Mouse (Mus musculus) heart, adult 11 months (tissue): ENCODE measurements around the gene Bcas2.

Experiments used
- DNase-seq: peaks from one replicate; pipeline ENCODE4 v3.0.0; 2022

Gene Bcas2

DNA sequence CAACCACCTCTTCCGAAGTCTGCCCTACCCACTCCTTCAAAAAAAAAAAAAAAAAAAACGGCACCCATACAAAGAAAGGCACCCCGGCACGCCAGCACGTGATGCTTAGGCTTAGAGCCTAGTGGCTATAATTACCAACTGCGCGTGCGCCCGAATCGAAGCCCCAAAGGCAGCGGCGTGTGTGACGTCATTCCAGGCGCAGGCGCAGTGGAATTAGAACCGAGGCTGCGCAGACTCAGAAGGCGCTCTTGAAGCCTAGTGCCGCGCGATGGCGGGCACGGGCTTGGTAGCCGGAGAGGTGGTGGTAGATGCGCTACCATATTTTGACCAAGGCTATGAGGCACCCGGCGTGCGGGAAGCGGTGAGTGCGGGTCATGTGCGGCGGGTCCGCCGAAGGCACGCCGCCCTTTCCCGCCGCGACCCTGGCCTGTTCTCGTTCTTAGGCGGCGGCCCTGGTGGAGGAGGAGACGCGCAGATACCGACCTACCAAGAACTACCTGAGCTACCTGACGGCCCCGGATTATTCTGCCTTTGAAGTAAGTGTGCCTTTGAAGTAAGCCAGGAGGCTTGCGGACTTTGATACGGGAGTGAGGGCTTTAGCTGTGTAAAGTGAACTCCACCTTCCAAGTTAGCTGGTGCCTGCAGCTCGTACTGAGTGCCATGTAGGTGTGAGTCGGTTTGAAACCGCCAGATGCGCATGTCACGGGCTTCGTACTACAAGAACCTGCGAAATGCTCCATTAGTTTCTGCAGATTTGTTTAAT, at the start of gene Bcas2:
Gene Bcas2 (plus strand): TSS at position 151 of the 763 bp plus-strand sequence.
- peak; percentile 100 for DNase-seq

DNA sequence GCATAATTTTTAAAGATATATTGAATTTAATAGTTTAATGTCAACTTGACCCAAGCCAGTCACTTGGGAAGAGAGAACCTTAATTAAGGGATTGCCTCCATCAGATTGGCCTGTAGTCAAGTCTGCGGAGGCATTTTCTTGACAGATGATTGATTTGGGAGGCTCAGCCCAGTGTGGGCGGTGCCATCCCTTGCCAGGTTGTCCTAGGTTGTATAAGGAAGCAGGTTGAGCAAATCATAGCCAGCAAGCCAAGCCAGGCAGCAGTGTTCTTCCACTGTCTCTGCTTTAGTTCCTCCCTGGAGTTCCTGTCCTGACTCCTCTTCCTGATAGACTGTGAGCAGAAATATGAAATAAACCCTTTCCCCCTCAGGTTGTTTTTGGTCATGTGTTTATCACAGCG, 47.8 kb upstream of the Bcas2 start:
- DNase-seq: peak; percentile 91

DNA sequence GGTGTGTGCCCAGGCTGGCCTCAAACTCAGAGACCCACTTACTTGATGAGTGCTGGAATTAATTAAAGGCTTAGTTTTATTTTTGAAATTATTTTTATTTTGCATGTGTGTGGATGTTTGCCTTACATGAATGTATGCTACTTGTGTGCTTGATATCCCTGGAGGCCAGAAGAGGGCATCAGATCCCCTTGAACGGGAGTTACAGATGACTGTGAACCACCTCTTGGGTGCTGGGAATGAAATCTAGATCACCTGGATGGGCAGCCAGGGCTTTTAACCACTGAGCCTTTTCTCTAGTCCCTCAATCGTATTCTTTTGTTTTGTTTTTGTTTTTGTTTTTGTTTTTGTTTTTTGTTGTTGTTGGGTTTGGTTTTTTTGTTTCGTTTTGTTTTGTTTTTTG, 45.3 kb upstream of the Bcas2 start:
- DNase-seq: peak; percentile 48

DNA sequence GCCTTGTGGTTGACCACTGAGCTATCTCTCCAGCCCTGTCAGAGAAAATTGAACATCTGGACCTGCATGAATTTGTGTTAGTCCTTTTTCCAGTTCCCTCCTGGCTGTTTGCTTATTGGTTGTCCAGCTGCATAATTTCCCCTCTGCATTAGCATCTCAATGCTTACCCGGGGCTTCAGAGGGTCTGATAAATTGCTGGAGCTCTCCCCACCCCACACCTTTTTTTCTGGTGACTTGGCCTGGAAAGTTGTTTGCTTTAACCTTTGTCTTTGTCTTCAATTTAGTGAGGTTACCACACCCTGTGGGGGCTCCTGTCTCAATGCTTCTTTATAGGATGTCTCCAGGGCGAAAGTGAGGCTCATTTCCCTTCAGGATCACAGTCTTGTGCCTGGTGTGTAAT, 44.3 kb upstream of the Bcas2 start:
- DNase-seq: peak; percentile 68

DNA sequence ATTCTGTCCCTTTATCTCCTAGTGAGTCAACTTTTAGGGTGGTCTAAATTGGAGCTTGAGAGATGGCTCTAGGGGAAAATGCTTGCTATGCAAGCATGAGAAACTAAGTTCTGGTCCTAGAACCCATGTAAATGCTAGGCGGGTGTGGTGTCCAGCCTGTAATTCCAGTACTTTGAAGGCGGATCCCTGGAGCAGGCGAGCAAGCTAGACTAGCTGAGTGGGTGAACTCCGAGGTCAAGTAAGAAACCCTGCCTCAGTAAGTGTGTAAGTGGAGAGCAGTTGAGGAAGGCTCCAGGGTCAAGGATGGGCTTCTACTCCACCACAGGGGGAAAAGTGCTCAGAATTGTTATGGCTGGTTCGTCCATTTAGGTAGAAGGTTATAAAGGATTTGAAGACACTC, 43.7 kb upstream of the Bcas2 start:
- peak; percentile 55 for DNase-seq

DNA sequence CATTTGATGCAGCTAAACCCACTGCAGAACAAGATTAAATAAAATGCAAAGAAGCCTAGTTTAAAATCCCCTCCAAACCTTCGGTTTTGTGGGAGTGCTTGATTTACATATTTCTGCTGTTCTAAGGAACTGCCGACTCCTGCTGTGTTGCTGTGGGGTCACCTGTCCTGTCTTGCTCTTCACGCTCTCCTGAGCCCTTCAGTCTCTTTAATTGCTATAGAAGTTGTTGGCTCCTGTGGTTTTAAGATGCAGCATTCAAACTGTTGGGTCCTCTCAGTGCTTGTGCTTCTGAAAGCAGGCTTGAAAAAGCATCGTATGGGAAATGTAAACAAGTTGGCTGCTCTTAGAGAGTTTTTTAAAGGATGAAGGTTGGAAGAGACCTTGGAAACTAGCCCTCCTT, 43.2 kb upstream of the Bcas2 start:
- peak; percentile 63 for DNase-seq

DNA sequence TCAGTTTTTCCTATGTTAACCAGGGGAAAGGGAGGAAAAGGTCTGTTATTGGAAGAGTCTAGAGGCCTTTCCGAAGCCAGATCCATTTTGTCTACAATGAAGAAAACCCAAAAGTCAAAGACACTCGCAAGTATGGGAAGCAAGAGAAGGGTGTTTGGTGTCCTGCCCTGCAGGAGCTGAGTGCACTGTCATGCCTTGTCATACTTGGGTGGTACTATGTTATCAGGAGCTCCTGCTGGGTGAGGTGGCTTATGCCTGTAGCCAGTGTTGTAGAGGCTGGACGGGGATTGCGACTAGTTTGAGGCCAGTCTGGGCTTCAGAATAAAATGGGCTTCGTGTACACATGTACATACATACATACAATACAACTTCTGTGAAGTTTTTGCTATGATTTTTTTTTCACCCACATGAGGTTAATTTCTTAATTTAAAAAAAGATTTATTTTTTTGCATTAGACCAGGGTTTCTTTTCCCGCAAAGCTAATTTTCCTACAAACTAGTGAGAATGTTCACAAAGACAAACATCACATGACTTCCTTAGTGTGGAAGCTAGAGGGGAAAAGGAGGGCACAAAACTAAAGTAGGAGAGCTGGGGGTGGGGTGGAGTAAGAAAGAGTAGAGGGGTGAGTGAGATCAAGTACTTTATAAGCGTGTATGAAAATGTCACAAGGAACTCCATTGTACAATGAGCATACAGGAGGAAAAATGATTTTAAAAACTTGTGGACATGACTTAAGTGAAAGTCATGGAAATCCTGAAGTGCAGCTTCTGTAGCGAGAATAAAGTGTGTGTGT, 41.9 kb upstream of the Bcas2 start:
- DNase-seq: peak; percentile 70

DNA sequence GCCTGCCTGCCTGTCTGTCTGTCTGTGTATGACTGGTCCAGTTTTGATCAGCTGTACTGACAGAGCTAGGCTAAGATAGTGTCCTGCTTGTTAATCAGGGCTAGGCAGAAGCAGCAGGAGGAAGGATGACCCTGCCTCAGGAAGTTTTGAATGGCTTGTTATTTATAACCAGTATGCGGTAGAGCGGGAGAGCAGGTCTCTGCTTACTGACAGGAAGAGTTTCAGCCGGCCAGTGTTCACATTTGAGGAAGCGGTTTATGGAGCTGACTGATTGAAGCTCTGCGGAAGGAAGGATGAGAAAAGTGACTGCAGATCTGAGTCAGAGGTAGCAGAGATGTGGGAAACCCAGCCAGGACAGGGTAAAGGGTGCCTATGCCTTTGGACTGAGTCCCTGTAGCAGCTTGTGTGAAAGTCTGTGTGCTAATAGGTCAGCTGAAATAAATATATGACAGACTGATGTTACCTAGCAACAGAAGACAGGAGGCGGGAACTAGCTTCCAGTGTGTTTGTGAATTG, 41.2 kb upstream of the Bcas2 start:
- peak; percentile 97 for DNase-seq

DNA sequence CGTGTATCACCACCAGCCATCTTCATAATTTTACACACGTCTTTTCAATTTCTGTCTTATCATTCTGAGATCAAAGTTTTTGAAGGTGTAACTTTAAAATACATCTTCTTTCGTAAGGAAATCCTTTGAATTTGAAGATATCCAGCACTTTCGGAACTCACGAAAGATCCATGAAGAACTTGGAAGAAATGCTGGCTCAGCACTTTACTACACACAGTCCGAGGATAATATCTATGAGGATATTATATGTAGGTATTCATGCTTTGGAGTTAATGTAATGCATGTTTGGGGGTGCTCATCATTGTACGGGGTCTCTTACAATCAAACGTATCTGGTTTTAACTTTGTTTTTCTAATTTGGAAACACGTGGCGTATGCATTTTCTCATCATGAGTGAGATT, 38.4 kb upstream of the Bcas2 start:
- no peak for DNase-seq

DNA sequence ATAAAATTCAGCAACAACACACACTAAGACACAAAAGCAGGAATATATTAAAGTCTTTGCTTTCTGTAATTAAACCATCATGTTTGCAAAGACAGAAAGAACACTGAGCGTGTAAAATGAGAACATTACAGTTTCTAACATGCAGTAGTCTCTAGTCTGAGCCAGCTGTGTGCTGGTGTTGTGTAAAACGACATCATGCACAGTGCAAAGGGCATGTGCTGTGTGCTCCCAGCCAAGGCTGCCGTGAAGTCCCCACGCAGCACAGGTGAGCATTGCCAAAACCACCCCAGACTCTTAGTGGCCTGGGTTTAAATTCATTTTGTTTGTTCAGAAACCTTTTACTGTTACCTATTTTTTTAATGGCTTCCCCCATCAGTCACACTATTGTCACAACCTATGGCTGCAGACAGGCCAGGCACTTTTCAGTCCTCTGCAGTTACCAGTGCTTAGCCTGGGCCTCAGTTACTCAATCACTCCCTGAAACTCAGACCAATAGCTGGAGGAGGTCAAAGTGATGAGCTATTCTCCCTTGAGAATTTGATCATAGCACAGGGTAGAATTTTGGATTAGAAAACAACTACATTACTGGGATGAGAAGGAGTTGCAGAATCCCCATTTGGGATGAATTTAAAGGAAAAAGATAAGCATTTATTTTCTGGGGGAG, 34.9 kb upstream of the Bcas2 start:
- DNase-seq: no peak

DNA sequence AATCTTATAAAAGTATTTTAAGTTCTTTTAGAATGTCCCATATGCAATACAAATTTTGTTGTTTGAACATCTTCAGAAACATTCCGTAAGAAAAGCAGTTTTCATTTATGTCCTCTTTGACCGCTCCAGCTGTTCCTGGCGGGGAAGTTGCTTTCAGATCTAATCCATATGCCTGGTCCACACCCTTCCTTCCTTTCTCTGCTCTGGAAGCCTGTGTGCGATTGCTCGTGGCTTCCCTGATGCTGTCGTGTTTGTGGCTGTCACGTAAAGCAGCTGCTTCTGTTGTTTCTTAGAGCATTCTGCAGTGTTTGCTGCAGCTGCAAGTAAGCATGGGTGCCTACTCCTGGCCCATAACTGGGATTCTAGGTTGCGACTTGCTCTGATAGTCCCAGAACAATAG, 32.4 kb upstream of the Bcas2 start:
- DNase-seq: peak; percentile 98

DNA sequence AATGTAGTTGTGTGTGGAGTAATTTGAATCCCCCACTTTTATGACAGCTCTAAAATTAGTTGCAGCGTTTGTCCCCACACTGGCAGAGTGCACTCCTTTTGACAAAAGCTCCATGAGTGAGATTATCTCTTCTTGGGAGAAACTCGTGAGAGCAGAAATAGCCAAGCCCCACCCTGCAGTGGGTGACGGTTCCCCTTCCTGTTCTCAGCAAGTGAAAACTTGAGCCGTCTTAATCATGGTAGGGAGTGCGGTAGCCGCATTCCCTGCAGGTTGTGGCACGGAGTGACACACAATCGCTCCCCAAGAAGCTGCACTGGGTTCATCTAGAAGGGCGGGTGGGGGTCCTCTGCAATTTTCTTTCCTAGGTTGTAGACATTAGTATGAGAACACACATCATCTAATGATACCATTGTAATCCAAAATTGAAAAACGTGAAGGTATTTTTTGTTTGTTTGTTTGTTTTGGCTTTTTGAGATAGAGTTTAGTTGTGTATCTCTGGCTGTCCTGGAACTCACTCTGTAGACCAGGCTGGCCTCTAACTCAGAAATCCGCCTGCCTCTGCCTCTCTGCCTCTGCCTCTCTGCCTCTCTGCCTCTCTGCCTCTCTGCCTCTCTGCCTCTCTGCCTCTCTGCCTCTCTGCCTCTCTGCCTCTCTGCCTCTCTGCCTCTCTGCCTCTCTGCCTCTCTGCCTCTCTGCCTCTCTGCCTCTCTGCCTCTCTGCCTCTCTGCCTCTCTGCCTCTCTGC, 31.2 kb upstream of the Bcas2 start:
- peak; percentile 97 for DNase-seq

DNA sequence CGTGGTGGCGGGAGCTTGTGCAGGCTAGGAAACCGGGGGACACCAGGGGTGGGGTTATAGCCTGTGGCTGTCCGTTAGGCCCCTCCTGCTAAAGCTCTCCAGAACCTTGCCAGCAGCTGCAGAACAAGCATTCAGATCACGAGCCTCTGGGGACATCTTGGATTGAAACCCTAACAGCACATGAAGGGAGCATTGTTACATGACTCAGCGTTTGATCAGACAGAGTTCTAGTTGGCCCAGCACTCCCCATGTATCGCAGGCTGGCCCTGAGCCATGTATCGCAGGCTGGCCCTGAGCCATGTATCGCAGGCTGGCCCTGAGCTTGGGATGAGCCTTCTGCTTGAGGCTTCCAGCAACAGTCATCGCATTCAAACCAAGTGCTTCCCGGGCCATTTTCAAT, 30.2 kb upstream of the Bcas2 start:
- DNase-seq: peak; percentile 95

DNA sequence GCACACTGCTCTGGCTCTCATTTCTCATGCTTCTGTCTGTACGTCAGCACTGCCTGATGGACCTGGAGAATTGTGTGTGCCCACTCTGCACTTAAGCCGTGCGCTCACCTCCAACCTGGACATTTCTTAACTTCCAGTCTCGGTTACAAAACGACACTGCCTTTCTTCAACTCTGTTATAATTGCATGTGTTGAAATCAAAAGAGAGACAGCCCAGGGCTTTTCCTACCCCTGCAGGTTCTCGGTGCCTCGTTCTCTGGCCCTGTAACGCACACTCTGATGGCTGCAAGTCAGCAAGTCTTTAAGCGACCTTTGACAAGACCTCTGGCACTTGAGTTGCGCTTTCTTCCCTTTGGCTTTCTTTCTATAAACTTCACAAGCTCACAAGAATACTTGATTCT, 29.1 kb upstream of the Bcas2 start:
- no peak for DNase-seq

DNA sequence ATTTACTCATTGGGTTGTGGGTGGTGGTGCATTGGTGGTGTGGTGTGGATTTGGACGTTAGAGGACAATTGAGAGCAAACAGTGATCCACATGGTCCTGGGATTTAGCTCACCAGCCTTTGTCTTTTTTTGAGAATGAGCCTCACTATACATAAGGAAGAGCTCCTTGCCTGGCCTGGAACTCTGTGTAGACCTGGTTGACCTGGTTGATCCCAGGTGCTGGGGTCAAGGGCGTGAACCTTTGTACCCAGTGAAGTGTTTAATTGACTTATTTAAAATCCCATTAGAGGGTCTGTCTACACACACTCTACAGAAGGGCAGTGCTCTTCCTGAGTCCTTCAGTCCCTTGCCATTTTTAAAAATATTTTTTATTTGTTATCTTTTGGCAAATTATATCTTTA, 26.1 kb upstream of the Bcas2 start:
- DNase-seq: no peak

DNA sequence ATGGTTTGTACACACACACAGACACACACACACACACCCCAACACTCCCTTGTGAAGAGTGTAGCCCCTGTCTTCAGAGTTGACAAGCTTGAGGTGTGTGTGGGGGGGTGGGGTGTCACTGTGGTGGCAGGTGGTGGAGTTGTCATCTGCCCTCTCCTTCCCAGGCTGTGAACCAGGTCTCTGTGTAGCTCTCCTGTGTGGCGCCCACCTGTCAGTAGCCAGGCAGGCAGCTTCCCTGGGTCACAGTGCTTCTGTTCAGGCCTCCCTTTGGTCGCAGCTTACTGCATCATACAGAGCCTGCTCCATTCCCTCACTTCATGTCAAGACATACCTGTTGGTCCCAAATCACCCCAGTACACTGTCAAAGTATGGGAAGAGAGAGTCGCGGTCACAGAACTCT, 25.7 kb upstream of the Bcas2 start:
- no peak for DNase-seq

DNA sequence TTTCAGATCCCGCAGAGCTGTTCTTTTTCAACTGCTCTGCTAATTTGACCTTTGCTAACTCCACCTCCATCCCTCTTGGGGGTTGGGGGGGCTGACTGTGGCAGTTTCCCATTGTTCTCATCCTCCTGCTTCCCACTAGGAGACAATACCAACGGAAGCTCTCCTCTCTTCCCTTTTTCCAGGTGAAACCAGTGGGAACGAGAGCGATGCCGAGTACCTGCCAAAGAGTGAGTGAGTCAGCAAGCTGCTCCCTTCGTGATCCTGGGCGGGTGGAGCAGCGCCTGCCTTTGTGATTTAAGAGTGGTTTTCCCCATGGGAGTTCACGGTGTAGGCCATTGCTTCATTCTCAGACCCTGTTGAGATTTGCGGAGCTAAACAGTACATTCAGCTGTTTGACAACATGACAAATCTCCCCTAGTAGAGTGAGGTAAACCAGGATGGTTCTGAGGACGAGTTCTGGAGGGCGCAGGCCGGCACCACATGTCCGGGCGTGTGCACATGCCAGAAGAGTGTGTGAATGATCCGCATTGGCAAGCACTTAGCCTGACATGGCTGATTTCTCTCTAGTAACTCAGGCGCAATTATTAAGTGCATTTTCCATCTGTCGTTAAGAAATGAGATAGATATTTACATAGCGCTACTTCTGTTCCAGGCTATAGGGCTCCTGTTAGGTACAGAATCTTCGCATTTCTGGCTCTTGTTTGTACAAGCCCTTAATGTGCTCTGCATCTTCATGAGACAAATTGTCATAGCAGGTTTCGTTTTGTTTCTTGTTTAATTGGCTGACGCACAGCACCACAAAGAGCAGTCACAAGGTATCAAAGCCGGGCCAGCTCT, 24.9 kb upstream of the Bcas2 start:
- peak; percentile 90 for DNase-seq

DNA sequence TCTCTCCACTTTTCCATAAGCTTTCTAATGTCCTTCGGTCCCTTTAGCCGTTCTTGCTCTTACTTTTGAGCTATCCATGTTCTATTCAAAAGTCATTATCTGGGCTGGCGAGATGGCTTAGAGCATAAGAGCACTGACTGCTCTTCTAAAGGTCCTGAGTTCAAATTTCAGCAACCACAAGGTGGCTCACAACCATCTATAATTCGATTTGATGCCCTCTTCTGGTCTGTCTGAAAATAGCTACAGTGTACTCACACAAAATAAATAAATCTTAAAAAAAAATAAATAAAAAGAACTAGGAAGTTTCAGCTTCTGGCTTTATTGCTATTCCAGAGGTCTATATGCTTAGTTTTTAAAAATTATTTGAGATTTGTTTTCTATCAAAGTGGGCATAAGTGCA, 23.7 kb upstream of the Bcas2 start:
- DNase-seq: no peak

DNA sequence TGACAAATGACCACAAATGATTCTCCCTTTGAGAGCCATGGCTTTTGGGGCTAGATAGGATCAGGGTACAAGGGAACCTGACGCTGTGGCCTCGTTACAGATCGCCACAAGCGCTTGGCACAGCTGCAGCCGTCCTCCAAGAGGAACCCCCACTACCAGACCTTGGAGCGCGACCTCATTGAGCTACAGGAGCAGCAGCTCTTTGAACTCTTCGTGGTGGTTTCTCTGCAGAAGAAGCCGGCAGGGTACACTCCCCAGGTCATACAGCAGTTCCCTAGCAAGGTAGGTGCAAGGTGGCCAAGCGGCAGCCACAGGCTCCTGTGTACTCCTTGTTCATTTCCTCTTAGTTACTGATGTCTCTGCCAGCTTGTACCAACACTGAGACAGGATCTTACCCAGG, 22.5 kb upstream of the Bcas2 start:
- DNase-seq: no peak

DNA sequence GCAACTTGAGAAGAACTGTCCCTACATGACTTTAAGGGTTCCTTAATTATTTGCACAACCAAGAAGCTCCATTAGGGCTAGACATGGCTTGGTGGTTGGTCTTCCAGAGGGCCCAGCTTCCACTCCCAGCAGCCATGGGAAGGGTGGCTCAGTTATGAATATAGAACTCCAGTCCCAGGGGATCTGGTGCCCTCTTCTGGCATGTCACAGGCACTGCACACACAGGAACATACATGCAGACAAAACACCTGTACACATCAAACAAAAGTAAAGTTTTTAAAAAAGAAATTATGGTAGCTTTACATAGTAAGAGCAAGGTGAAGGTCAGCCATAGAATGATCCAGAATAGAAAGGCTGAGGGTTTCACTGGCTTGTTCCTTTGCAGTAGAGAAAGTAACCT, 17.7 kb upstream of the Bcas2 start:
- DNase-seq: no peak

DNA sequence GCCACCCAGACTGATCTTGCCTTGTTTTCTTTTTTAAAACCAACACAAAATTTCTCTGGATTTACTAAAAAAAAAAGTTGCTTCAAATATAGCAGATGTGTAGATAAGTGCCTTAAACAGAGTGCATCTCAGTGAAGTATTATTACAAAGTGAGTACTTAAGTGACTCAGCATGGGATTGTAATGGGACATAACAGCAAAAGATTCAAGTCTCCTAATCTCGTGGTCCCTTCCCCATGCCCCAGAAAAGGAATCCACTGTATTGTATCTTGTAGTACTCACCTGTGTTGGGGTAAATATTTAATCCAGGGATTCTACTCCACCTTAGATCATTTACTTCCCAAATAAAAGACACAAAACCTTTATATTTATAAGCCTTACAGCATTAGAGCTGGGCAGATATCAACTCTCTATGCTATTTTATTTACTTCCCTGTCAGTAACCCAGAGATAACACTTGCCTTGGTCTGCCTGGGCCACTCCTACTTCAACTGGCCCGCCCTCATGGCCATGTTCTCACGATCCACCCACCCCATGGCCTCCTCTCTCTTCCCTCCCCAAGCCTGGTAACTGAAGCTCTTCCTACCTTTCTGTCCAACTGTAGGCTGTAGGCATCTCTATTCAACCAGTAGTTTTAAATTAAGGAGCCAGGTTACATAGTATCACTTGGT, 12.1 kb upstream of the Bcas2 start:
- no peak for DNase-seq
